Mouse (Mus musculus): ENCODE results near the gene Aar2. TPM values are rescaled to one million over a fixed set of nuclear protein-coding genes. Genes with fewer than 3 reads are reported as not detected.
"Not testable (repeated sequence)": the region's sequence is repeated elsewhere in the genome, so short reads cannot be mapped to it uniquely, and the experiment has no call there.

Aar2 gene
- 40.4 and 41.3 TPM in 2 replicates for polyA plus RNA-seq (2015; fragmentation: Nextera tagmentation; extraction: Ambion mirVana)

GRCm38 (mm10) chr2:156547123-156547891 is at the start of gene Aar2:
Aar2 (plus strand) TSS chr2:156547584.
- peak within 1 kb of the TSS; percentile 94 for H3K9ac ChIP-seq (replicated peaks; ENCODE audit: low read length)
- H3K9me3 ChIP-seq (ENCODE audit: low read length) = no peaks in the 10 kb centered on the region
- WGBS = 5% methylated on average over 39 of the region's 39 CpGs
- H3K4me1 ChIP-seq (ENCODE audit: insufficient read depth, low read length) = peaks cover 7% of the 10 kb centered on the region
- H3K36me3 ChIP-seq (ENCODE audit: insufficient read depth, low read length) = peaks cover 12% of the 10 kb centered on the region
- H3K4me3 ChIP-seq (ENCODE audit: low read length) = peak within 1 kb of the TSS; percentile 90
- H3K27me3 ChIP-seq (ENCODE audit: insufficient read depth, low read length) = no peaks in the 10 kb centered on the region
- peak within 1 kb of the TSS; percentile 79; the same call in 1 of the 2 replicates for H3K27ac ChIP-seq (ENCODE audit: low read length)
- peak within 1 kb of the TSS; percentile 77 for H3K4me2 ChIP-seq (replicated peaks; ENCODE audit: low read depth, low read length)
- peak; percentile 69; the same call in 1 of the 2 replicates for ATAC-seq (ENCODE audit: low FRiP score, low TSS enrichment)

DNA sequence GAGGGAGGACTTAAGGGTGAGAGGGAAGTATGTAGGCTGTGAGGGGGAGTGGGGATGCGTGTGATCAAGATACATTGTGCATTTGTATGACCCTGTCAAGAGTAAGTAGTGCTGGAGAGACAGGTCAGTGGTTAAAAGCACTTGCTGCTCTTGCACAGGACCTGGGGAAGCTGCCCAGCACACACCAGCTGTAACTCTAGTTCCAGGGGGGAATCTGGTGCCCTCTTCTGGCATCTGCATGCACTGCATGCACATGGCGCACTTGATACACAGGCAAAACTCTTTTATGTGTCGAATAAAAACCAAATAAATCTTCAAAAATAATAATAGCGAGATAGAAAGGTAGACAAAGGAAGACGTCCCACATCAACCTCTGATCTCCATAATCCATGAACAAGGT is 49.5 kb upstream of the Aar2 start:
- no peak overlapping the region for H3K4me3 ChIP-seq (ENCODE audit: low read length)
- no peak overlapping the region for H3K27ac ChIP-seq (ENCODE audit: low read length)
- WGBS = 62% methylated on average over 5 of the region's 5 CpGs
- no peaks in the 10 kb centered on the region for H3K9me3 ChIP-seq (ENCODE audit: low read length)
- H3K4me1 ChIP-seq (ENCODE audit: insufficient read depth, low read length) = no peaks in the 10 kb centered on the region
- no peak overlapping the region for H3K9ac ChIP-seq (replicated peaks; ENCODE audit: low read length)
- H3K36me3 ChIP-seq (ENCODE audit: insufficient read depth, low read length) = no peaks in the 10 kb centered on the region; the same call in 1 of the 2 replicates
- H3K4me2 ChIP-seq (replicated peaks; ENCODE audit: low read depth, low read length) = no peak overlapping the region
- H3K27me3 ChIP-seq (ENCODE audit: insufficient read depth, low read length) = no peaks in the 10 kb centered on the region
- no peak for ATAC-seq (ENCODE audit: low FRiP score, low TSS enrichment)

DNA sequence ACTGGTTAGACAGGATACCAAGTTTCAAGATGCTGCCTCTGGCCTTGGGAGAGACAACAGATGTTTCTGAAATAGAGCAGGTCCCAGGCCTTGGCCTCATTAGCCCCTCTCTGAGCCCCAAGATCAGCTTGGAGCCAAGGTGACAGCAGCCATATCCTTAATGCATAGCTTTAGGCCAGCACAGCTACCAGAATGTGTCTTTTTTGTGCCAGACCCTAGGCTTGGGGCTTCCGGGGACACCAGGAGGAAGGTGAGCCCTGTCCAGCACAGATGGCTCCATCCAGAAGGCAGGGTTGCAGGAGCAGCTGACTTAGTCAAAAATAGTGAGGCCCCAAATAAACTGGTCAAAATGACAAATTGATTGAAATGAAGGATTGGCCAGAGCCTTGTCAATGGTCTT is 46.4 kb upstream of the Aar2 start:
- H3K27me3 ChIP-seq (ENCODE audit: insufficient read depth, low read length) = no peaks in the 10 kb centered on the region
- ATAC-seq (ENCODE audit: low FRiP score, low TSS enrichment) = no peak
- WGBS = 79% methylated on average over 1 of the region's 1 CpGs

DNA sequence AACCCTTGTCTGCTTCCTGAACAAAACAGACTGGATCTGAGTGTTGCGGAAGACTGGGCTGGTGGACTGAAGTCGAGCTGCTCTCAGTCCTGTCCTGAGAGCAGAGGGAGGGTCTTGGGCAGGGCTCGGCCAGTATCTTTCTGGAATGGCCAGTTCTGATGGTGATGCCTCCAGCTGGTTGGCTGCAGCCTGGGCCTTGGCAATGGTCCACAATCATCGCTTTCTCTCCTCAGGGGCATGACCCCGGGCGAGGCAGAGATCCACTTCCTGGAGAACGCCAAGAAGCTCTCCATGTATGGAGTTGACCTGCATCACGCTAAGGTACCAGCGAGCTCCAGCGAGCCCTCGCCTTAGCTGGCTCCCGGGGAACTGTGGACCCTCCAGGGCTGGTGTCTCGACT is 41.9 kb upstream of the Aar2 start:
- Histone ChIP-seq H3K27me3 (ENCODE audit: insufficient read depth, low read length) (no peaks in the 10 kb centered on the region), H3K36me3 (ENCODE audit: insufficient read depth, low read length) (peaks cover 8% of the 10 kb centered on the region; the same call in 1 of the 2 replicates)
- ATAC-seq (ENCODE audit: low FRiP score, low TSS enrichment) = no peak

More for the DNA sequence above, 46.4 kb upstream of the Aar2 start:
- H3K9me3 ChIP-seq (ENCODE audit: low read length) = no peaks in the 10 kb centered on the region
- no peak overlapping the region for H3K27ac ChIP-seq (ENCODE audit: low read length)
- H3K36me3 ChIP-seq (ENCODE audit: insufficient read depth, low read length) = no peaks in the 10 kb centered on the region; the same call in 1 of the 2 replicates
- H3K4me1 ChIP-seq (ENCODE audit: insufficient read depth, low read length) = no peaks in the 10 kb centered on the region
- H3K4me2 ChIP-seq (replicated peaks; ENCODE audit: low read depth, low read length) = no peak overlapping the region
- no peak overlapping the region for H3K9ac ChIP-seq (replicated peaks; ENCODE audit: low read length)
- H3K4me3 ChIP-seq (ENCODE audit: low read length) = no peak overlapping the region

GRCm38 (mm10) chr2:156512028-156512427 is 35.4 kb upstream of the Aar2 start:
- Histone ChIP-seq H3K4me3 (ENCODE audit: low read length) (no peak overlapping the region), H3K27ac (ENCODE audit: low read length) (no peak overlapping the region), H3K9ac (replicated peaks; ENCODE audit: low read length) (no peak overlapping the region), H3K4me1 (ENCODE audit: insufficient read depth, low read length) (no peaks in the 10 kb centered on the region), H3K9me3 (ENCODE audit: low read length) (no peaks in the 10 kb centered on the region), H3K36me3 (ENCODE audit: insufficient read depth, low read length) (peaks cover 9% of the 10 kb centered on the region; the same call in 1 of the 2 replicates), H3K4me2 (replicated peaks; ENCODE audit: low read depth, low read length) (no peak overlapping the region), H3K27me3 (ENCODE audit: insufficient read depth, low read length) (no peaks in the 10 kb centered on the region)
- ATAC-seq (ENCODE audit: low FRiP score, low TSS enrichment) = no peak
- WGBS = 70% methylated on average over 7 of the region's 7 CpGs

More for the DNA sequence above, 41.9 kb upstream of the Aar2 start:
- WGBS = 85% methylated on average over 13 of the region's 13 CpGs
- Histone ChIP-seq H3K27ac (ENCODE audit: low read length) (no peak overlapping the region), H3K4me3 (ENCODE audit: low read length) (no peak overlapping the region), H3K9ac (replicated peaks; ENCODE audit: low read length) (no peak overlapping the region), H3K9me3 (ENCODE audit: low read length) (no peaks in the 10 kb centered on the region), H3K4me1 (ENCODE audit: insufficient read depth, low read length) (no peaks in the 10 kb centered on the region), H3K4me2 (replicated peaks; ENCODE audit: low read depth, low read length) (no peak overlapping the region)

DNA sequence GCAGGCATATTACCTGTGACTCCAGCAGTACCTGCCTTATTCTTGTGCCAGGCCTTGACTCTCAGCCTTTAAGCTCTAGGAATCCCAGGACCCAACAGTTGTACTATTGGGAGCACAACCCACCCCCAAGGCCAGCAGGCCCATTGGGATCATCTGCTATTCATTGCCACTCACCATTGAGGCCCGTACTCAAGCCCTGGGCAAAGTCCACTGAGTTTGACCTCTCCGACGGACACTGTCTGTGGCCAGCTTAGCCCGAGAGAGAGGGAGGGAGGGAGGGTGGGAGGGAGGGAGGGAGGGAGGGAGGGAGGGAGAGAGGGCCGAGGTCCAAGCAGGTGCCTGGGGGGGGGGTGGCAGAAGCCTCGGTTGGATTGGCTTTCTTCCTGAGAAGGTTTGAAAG is 34.8 kb upstream of the Aar2 start:
- Histone ChIP-seq H3K4me3 (ENCODE audit: low read length) (no peak overlapping the region), H3K27ac (ENCODE audit: low read length) (no peak overlapping the region), H3K36me3 (ENCODE audit: insufficient read depth, low read length) (peaks cover 9% of the 10 kb centered on the region; the same call in 1 of the 2 replicates), H3K9me3 (ENCODE audit: low read length) (no peaks in the 10 kb centered on the region), H3K9ac (replicated peaks; ENCODE audit: low read length) (no peak overlapping the region), H3K27me3 (ENCODE audit: insufficient read depth, low read length) (no peaks in the 10 kb centered on the region), H3K4me1 (ENCODE audit: insufficient read depth, low read length) (no peaks in the 10 kb centered on the region), H3K4me2 (replicated peaks; ENCODE audit: low read depth, low read length) (no peak overlapping the region)
- ATAC-seq (ENCODE audit: low FRiP score, low TSS enrichment) = no peak
- WGBS = 65% methylated on average over 2 of the region's 6 CpGs

- H3K27ac ChIP-seq (ENCODE audit: low read length) = no peak overlapping the region
- H3K4me2 ChIP-seq (replicated peaks; ENCODE audit: low read depth, low read length) = no peak overlapping the region
- H3K36me3 ChIP-seq (ENCODE audit: insufficient read depth, low read length) = 0 out of 2 replicates have a peak, but pooled peaks cover 4% of the 10 kb centered on the region
- no peak for ATAC-seq (ENCODE audit: low FRiP score, low TSS enrichment)
- no peak overlapping the region for H3K4me3 ChIP-seq (ENCODE audit: low read length)
- H3K9me3 ChIP-seq (ENCODE audit: low read length) = no peaks in the 10 kb centered on the region
- 91% methylated on average over 9 of the region's 9 CpGs for WGBS
- no peaks in the 10 kb centered on the region for H3K27me3 ChIP-seq (ENCODE audit: insufficient read depth, low read length)
- H3K9ac ChIP-seq (replicated peaks; ENCODE audit: low read length) = no peak overlapping the region
- H3K4me1 ChIP-seq (ENCODE audit: insufficient read depth, low read length) = no peaks in the 10 kb centered on the region
These were observed 32.3 kb upstream of the Aar2 start for GRCm38 (mm10) chr2:156515102-156515501.

DNA sequence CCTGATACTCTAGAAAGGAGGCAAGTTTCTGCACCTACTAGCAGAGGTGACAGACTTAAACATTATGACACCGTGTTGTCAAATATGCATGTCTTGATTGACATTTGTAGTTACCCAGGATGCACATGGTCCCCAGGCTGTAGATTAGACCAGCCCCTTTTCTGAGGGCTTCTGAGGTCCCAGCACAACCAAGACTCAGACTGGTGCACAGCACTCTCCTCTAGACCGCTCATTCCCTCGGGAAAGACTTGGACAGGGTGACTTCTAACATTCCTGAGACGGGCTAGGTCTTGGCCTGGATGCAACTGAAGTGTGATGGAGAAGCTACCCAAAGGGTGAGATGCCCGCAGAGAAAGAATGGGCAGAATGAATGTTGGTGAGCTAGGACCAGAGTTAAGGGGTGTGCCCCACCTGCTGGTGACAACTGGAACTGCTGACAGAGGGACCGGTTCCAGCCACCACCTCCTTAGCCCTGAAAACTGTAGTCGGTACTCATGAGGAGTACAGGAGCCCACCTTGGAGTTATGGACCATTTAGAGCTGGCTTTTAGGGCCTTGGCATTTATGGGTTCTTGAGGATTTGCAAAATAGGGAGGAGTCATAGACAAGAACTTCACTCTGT is 31.7 kb upstream of the Aar2 start:
- peak; percentile 44; the same call in 1 of the 2 replicates for ATAC-seq (ENCODE audit: low FRiP score, low TSS enrichment)
- H3K27ac ChIP-seq (ENCODE audit: low read length) = no peak overlapping the region
- WGBS = 19% methylated on average over 7 of the region's 7 CpGs
- no peaks in the 10 kb centered on the region for H3K27me3 ChIP-seq (ENCODE audit: insufficient read depth, low read length)
- H3K4me3 ChIP-seq (ENCODE audit: low read length) = no peak overlapping the region
- 0 out of 2 replicates have a peak, but pooled peaks cover 4% of the 10 kb centered on the region for H3K36me3 ChIP-seq (ENCODE audit: insufficient read depth, low read length)
- H3K9me3 ChIP-seq (ENCODE audit: low read length) = no peaks in the 10 kb centered on the region
- no peaks in the 10 kb centered on the region for H3K4me1 ChIP-seq (ENCODE audit: insufficient read depth, low read length)
- no peak overlapping the region for H3K9ac ChIP-seq (replicated peaks; ENCODE audit: low read length)
- H3K4me2 ChIP-seq (replicated peaks; ENCODE audit: low read depth, low read length) = no peak overlapping the region

DNA sequence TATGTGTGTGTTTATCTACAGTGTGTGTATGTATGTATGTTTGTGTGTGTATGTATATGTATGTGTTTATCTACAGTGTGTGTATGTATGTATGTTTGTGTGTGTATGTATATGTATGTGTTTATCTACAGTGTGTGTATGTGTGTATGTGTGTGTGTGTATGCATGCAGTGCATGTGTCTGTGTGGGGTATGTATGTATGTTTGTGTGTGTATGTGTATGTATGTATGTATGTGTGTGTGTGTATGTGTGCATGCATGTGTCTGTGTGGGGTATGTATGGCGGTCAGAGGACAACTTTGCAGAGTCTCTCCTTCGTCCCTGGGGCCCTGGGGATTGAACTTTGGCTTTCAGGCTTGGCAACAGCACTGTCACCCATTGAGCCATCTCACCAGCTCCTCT is 30.7 kb upstream of the Aar2 start:
- not testable (repeated sequence) for H3K4me1 ChIP-seq (ENCODE audit: insufficient read depth, low read length); H3K36me3 ChIP-seq (ENCODE audit: insufficient read depth, low read length); H3K9me3 ChIP-seq (ENCODE audit: low read length); H3K4me2 ChIP-seq (replicated peaks; ENCODE audit: low read depth, low read length); H3K4me3 ChIP-seq (ENCODE audit: low read length); H3K27me3 ChIP-seq (ENCODE audit: insufficient read depth, low read length); H3K27ac ChIP-seq (ENCODE audit: low read length); H3K9ac ChIP-seq (replicated peaks; ENCODE audit: low read length)
- WGBS = 75% methylated on average over 2 of the region's 2 CpGs
- peak; percentile 87 for ATAC-seq (ENCODE audit: low FRiP score, low TSS enrichment)

- Histone ChIP-seq H3K36me3 (ENCODE audit: insufficient read depth, low read length) (0 out of 2 replicates have a peak, but pooled peaks cover 7% of the 10 kb centered on the region), H3K27ac (ENCODE audit: low read length) (no peak overlapping the region), H3K9me3 (ENCODE audit: low read length) (no peaks in the 10 kb centered on the region), H3K4me1 (ENCODE audit: insufficient read depth, low read length) (no peaks in the 10 kb centered on the region), H3K4me3 (ENCODE audit: low read length) (no peak overlapping the region), H3K4me2 (replicated peaks; ENCODE audit: low read depth, low read length) (no peak overlapping the region), H3K27me3 (ENCODE audit: insufficient read depth, low read length) (no peaks in the 10 kb centered on the region), H3K9ac (replicated peaks; ENCODE audit: low read length) (no peak overlapping the region)
- ATAC-seq (ENCODE audit: low FRiP score, low TSS enrichment) = no peak
- WGBS = 72% methylated on average over 6 of the region's 6 CpGs
These were observed 29.1 kb upstream of the Aar2 start for GRCm38 (mm10) chr2:156518306-156518705.

All from kidney, embryonic 16.5 days (tissue).